Mouse (Mus musculus) CH12.LX (cell line): ENCODE measurements around the gene Cep164.

Experiments used
- CTCF ChIP-seq, 2 experiments: IDR thresholded peaks in 1 of 2; conservative IDR thresholded peaks in 1 of 2; 2 replicates each; pipeline ENCODE4 v1.5.1; 2011 to 2012; ENCODE audit warnings: low read depth in 2 of 2, low read length in 2 of 2, improper control_type of control experiment in 1 of 2, inconsistent platforms in 1 of 2, mild to moderate bottlenecking in 1 of 2, moderate library complexity in 1 of 2
- HCFC1 ChIP-seq: IDR thresholded peaks from 2 replicates; pipeline ENCODE4 v1.6.1; 2012; ENCODE audit warnings: low read depth, mild to moderate bottlenecking, inconsistent platforms, low read length, improper control_type of control experiment
- KAT2A ChIP-seq: IDR thresholded peaks from 2 replicates; pipeline ENCODE4 v1.6.1; 2012; ENCODE audit warnings: low read length, improper control_type of control experiment, inconsistent platforms; ENCODE audit not compliant: insufficient replicate concordance
- MAX ChIP-seq: IDR thresholded peaks from 2 replicates; pipeline ENCODE4 v1.6.1; 2011; ENCODE audit warnings: low read length, improper control_type of control experiment
- MEF2A ChIP-seq: IDR thresholded peaks from 2 replicates; pipeline ENCODE4 v1.6.1; 2014; ENCODE audit warnings: low read depth, mild to moderate bottlenecking, inconsistent platforms, low read length, improper control_type of control experiment, borderline replicate concordance
- POLR2A ChIP-seq: IDR thresholded peaks from 2 replicates; pipeline ENCODE4 v1.6.1; 2011; ENCODE audit warnings: low read depth, mild to moderate bottlenecking, improper control_type of control experiment, low read length
- TBP ChIP-seq: conservative IDR thresholded peaks from 2 replicates; pipeline ENCODE4 v1.6.1; 2011; ENCODE audit warnings: low read depth, low read length, improper control_type of control experiment
- USF1 ChIP-seq: IDR thresholded peaks from 2 replicates; pipeline ENCODE4 v1.6.1; 2014; ENCODE audit warnings: low read depth, mild to moderate bottlenecking, inconsistent platforms, low read length, improper control_type of control experiment
- ZC3H11A ChIP-seq: IDR thresholded peaks from 2 replicates; pipeline ENCODE4 v1.6.1; 2012; ENCODE audit warnings: low read depth, mild to moderate bottlenecking, inconsistent platforms, low read length, improper control_type of control experiment
- ZKSCAN1 ChIP-seq: IDR thresholded peaks from 2 replicates; pipeline ENCODE4 v1.6.1; 2012; ENCODE audit warnings: low read depth, inconsistent platforms, low read length, improper control_type of control experiment, borderline replicate concordance

- no peak for TF ChIP-seq POLR2A
- TF ChIP-seq USF1 = no peak
- TF ChIP-seq HCFC1 = no peak
- no peak for TF ChIP-seq MEF2A
- TF ChIP-seq MAX = no peak
- TF ChIP-seq ZKSCAN1 = no peak
- no peak for TF ChIP-seq KAT2A
- no peak for TF ChIP-seq TBP
- no peak for TF ChIP-seq ZC3H11A
- TF ChIP-seq CTCF (conservative IDR thresholded peaks at IDR 0.05 in 1 of 2, IDR thresholded peaks at IDR 0.05 in 1 of 2; ENCODE audit: low read depth in 2 of 2, low read length in 2 of 2) = no peak
These were observed 11.8 kb upstream of the Cep164 start for GRCm38 (mm10) chr9:45840331-45840730.
